Mouse (Mus musculus): ENCODE results near the gene Thap7.

Gene Thap7

DNA sequence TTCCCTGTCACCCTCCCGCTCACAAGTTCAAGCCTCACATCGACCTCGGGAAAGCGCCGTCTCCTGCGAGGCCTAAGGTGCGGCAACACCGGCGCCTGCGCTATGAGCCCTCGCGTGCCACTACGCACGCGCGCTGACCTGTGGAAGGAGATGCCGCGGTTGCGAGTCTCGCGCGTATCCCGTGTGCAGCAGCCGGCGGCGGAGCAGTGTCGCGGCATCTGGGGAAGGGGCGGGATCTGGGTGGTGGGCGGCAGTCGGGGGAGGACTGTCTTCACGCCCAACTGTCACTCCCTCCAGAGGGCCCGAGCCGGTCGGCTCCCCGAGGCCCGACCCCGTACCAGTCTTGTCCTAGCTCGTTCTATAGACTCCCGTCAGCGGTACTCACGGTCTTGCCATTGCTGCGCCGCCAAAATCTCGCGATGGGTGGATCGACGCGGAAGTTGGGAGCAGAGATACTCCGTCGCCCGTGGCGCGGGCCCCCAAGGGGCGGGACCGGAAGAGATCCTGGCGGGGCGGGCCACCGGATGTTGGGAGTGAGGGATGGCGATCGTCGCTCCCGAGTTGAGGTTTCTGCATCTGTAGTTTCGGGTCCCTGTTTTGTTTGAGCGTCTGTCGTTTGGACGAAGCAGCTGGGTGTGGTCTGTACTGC lies at the start of gene Thap7:
Gene Thap7 (minus strand): TSS at position 497 of the 649 bp plus-strand sequence.
- peak; percentile 98 for DNase-seq (ENCODE audit: low spot score in 2 of 2)

DNA sequence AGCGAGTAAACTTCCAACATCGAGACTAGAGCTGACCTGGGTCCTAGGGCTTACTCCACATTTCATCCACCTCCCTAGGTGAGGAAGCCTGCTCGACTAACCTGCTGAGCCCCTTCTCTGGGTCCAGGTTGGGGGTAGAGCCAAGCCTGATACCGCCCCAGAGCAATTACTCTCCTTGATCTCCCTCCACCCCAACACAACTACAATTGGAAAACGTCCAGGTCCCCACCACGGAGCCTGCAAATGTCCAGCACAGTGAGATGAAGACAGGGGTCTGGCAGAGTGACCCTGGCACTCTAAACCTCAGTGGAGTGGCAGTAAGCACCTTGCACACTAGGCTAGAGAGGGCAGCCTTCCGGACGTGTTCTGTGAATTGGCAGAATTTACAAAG lies 45.9 kb upstream of the Thap7 start:
- no peak for DNase-seq (ENCODE audit: low spot score in 2 of 2)

GRCm38 (mm10) chr16:17575870-17576824 lies 45.2 kb upstream of the Thap7 start:
- peak; percentile 87 to 90 for DNase-seq (ENCODE audit: low spot score in 2 of 2)

DNA sequence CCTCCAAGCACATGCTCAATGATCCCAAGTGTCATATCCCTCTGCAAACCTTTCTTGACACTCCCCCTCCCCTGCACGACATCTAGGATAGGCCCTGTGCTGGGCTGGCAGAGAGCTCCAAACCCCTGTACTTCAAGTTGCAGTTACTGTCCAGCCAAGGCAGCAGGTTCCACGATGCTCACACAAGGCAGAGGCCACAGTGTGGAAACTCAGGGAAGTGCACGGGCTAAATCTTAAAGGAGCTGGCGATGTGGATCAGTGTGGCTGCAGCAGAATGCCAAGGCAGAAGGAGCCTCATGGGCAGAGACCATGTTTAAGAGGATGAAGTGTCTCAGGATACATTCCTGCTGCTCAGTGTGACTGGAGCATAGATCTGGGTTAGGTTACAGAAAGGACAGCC lies 35.2 kb upstream of the Thap7 start:
- DNase-seq (ENCODE audit: low spot score in 2 of 2) = no peak

GRCm38 (mm10) chr16:17564771-17565170 lies 33.8 kb upstream of the Thap7 start:
- DNase-seq (ENCODE audit: low spot score in 2 of 2) = no peak

- no peak for DNase-seq (ENCODE audit: low spot score in 2 of 2)
These were observed 33.3 kb upstream of the Thap7 start for GRCm38 (mm10) chr16:17564221-17564620.

GRCm38 (mm10) chr16:17563580-17563979 lies 32.6 kb upstream of the Thap7 start:
- no peak for DNase-seq (ENCODE audit: low spot score in 2 of 2)

GRCm38 (mm10) chr16:17561751-17562208 lies 30.8 kb upstream of the Thap7 start, which contains the start of gene P2rx6:
P2rx6 (plus strand) TSS chr16:17561885.
- peak in 1 of 2 experiments; percentile 45 for DNase-seq (ENCODE audit: low spot score in 2 of 2)

DNA sequence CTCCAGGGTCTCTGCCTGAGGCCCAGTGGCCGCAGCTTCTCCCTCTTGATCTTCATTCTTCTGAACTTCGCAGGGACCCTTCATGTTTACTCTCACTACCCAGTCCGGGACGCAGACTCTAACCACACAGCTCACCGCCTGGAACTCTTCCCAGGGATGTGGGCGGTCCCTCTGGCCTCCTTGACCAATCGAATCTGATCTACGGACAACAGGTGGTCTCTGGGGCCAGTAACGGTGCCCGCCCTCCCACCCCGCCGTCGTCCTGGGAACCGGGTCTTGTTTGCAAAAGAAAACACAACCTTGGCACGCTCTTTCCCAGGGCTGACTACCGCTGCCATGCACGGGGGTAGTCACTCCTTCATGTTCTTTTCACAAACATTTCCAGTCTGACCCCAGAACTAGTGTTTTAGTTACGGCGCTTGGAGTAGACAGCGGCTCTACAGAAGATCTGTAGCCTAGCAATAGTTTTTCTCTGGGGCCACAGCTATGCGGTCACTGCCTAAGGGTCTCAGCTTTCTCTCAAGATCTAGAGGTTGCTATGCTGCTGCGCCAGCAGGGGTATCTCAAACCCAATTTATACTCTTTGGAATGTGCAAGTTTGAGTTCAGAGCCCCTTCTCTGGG lies 30.3 kb upstream of the Thap7 start, which contains the start of gene Lrrc74b:
Gene Lrrc74b (minus strand): TSS at position 120 of the 623 bp plus-strand sequence.
- peak; percentile 71 to 72 for DNase-seq (ENCODE audit: low spot score in 2 of 2)

GRCm38 (mm10) chr16:17559396-17560027 lies 28.6 kb upstream of the Thap7 start:
- peak in 1 of 2 experiments; percentile 13 for DNase-seq (ENCODE audit: low spot score in 2 of 2)

- DNase-seq (ENCODE audit: low spot score in 2 of 2) = no peak
These were observed 27.9 kb upstream of the Thap7 start for GRCm38 (mm10) chr16:17558811-17559210.

- peak; percentile 63 to 75 for DNase-seq (ENCODE audit: low spot score in 2 of 2)
These were observed 27.1 kb upstream of the Thap7 start for GRCm38 (mm10) chr16:17557947-17558480.

DNA sequence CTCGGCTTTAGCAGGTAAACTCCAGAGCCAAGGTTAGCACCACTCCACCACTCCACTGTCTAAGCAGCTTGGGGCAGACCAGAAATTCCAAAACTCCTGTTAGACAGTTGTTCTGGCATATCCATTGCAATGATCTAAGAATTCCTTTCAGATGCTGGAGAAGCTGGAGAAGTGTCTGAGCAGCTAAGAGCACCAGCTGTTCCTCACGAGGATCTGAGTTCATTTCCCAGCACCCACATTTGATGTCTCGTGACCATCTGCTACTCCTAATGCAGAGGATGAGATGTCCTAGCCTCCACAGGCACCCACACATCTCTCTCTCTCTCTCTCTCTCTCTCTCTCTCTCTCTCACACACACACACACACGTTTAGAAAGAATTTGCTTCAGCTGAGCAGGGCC lies 26.0 kb upstream of the Thap7 start:
- peak in 1 of 2 experiments; percentile 5 for DNase-seq (ENCODE audit: low spot score in 2 of 2)

DNA sequence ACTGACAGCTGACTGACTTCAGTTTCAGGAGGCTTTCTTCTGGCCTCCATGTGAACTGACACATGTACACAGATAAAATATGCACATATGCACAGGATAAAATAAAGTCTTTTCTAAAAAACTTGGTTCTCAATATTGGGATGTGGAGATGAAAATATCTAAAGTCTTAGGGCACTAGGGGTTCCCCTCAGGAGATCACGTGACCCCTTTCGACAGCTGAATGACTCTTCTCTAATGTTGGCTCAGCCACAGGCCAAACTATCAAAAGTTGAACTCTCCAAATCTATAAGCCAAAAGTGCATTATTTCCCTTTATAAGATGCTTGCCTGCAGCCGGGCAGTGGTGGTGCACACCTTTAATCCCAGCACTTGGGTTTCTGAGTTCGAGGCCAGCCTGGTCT lies 25.2 kb upstream of the Thap7 start:
- DNase-seq (ENCODE audit: low spot score in 2 of 2) = peak in 1 of 2 experiments; percentile 4

DNA sequence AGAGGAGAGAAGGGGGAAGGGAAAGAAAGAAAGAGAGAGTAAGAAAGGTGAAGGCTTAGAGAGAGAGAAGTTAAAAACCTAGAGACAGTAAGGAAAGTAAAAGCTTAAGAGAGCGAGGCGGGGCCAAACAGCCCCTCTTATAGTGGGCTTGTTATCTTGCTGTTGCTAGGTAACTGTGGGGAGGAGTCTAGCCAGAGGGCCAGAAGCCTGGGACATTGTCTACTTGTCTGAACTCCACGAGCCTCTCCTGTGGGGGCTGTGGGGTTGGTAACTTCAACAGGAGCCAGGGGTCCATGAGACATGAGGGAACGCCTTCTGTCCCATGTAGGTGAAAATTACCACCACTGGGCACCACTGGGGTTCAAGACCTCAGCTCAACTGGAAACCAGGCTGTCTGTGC lies 23.8 kb upstream of the Thap7 start:
- DNase-seq (ENCODE audit: low spot score in 2 of 2) = peak in 1 of 2 experiments; percentile 9

DNA sequence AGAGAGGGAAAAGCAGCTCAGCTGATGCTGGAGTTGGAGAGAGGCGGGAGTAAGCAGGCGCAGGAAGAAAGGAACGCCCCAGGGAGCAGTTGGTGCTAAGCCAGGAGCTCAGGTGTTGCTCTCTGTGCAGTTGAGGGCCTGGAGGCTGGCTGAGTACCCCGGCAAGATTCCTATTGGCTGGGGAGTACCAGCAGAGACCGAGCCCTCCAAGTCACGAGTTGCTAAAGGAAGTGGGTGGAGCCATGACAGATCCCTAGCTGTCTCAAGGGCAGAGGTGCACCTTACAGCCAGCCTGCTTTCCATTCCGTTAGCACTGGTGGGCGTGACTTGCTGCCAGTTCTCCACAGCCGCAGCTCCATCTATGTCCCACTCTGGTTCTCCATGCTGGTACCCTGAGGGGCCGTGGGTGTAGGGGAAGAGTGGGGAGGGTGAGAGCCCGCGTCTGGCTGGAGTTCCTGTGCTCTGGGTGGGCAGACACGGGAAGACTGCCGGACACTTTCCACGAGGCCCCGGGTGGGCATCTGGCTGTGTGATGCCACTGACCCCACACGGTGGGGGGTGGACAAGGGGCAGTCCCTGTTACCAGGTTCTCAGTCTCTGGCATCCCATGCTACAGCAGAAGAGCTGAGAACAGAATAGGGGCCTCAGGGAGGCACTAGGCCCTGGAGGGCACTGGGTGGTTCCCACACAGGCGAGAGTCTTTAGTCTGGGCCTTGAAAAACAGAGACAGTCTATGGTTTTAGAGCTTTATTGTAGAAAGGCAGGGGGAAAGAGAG lies 23.2 kb upstream of the Thap7 start:
- peak in 1 of 2 experiments; percentile 36 for DNase-seq (ENCODE audit: low spot score in 2 of 2)

GRCm38 (mm10) chr16:17552837-17553236 lies 21.9 kb upstream of the Thap7 start:
- peak in 1 of 2 experiments; percentile 11 for DNase-seq (ENCODE audit: low spot score in 2 of 2)

DNA sequence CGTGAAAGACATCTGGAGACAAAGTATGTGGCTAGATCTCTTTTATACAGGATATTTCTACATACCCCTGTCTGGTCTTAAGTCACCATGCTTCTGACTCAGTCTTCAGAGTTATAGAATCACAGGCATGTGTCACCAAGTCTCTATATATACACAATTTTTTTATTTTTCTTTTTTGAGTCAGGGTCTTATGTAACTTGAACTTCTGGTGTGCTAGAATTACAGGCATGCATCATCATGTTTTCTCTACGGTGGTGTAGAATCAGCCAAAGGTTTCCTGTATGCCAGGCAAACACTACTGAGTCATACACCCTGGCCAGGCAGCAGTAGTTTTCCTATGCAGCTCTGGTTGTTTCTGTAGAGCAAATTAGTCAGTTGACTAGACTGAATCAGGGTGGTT lies 11.7 kb upstream of the Thap7 start:
- peak in 1 of 2 experiments; percentile 8 for DNase-seq (ENCODE audit: low spot score in 2 of 2)

GRCm38 (mm10) chr16:17536584-17536983 lies 5.6 kb upstream of the Thap7 start:
- DNase-seq (ENCODE audit: low spot score in 2 of 2) = peak in 1 of 2 experiments; percentile 16

DNA sequence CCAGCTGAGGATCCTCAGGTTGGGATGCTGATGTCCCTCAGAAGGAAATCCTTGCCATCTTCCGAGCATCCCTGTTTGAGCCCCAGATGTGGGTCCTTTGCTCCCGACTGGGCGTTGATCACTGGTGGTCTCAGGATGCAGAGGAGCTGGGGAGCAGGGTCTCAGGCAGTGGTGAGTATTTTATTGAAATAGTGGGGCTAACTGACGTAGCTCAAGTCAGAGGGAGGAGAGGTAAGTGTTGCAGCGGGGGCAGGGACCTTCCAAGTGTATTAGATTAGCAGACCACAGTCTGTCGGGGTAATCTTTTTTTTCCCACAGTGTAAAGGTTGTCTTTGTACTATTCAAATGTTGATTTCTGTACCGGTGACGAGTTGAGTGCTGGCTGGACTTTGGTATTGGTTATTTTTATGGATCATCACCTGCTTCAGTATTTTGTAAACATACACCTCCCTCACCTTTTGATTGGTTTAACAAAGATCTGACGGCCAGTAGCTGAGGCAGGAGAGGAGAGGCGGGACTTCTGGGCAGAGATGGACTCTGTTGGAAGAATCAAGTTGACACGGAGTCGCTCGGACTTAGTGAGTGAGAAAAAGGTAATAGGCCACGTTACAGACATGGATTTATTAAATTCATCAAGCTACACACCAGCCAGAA lies 1.9 kb upstream of the Thap7 start:
- DNase-seq (ENCODE audit: low spot score in 2 of 2) = peak in 1 of 2 experiments; percentile 16

Measured in right cerebral cortex, postnatal 10 days (tissue).